Mouse (Mus musculus) hindbrain, embryonic 15.5 days (tissue): ENCODE measurements at regions not wholly inside any gene's neighbourhood (a gene's known extent, or its start where the extent isn't known, plus 50 kb on each side); places are given as distances from the start of the nearest gene placed in this dataset.
A peak's percentile ranks its signal among the peaks of the same experiment; 100 is the strongest.

Experiments
- ATAC-seq: fragments of 200-750 bp; cut with Nextera tagmentation; 2 replicates; pipeline ENCODE4 v1.8.0; 2017; ENCODE audit warnings: low read depth, moderate number of reproducible peaks, moderate TSS enrichment; ENCODE audit not compliant: low FRiP score
- H3K27ac ChIP-seq: fragments of 300-500 bp; sonication (generic); replicated peaks from 2 replicates; pipeline ENCODE4 v1.5.1; 2015; ENCODE audit warnings: mild to moderate bottlenecking, inconsistent platforms
- H3K27me3 ChIP-seq: fragments of 300-500 bp; sonication (generic); 2 replicates; pipeline ENCODE4 v1.6.1; 2015; ENCODE audit warnings: control low read depth, inconsistent platforms
- H3K36me3 ChIP-seq: fragments of 300-500 bp; sonication (generic); 2 replicates; pipeline ENCODE4 v1.6.1; 2015; ENCODE audit warnings: control low read depth, inconsistent platforms
- H3K4me1 ChIP-seq: fragments of 300-500 bp; sonication (generic); replicated peaks from 2 replicates; pipeline ENCODE4 v1.6.1; 2015; ENCODE audit warnings: control low read depth, inconsistent platforms
- H3K4me2 ChIP-seq: fragments of 300-500 bp; sonication (generic); 2 replicates; pipeline ENCODE4 v1.6.1; 2015; ENCODE audit warnings: moderate library complexity, mild to moderate bottlenecking, inconsistent platforms
- H3K4me3 ChIP-seq: fragments of 300-500 bp; sonication (generic); 2 replicates; pipeline ENCODE4 v1.5.1; 2015; ENCODE audit warnings: mild to moderate bottlenecking, inconsistent platforms
- H3K9ac ChIP-seq: fragments of 300-500 bp; sonication (generic); 2 replicates; pipeline ENCODE4 v1.6.1; 2015; ENCODE audit warnings: inconsistent platforms
- H3K9me3 ChIP-seq: fragments of 300-500 bp; sonication (generic); 2 replicates; pipeline ENCODE4 v1.6.1; 2016; ENCODE audit warnings: control low read depth, inconsistent platforms
- WGBS: fragments of 180-500 bp; shearing (Covaris S2); methylation state at CpG from one replicate; pipeline ENCODE4 v1.1.7; 2015; 5-methylcytosine and 5-hydroxymethylcytosine counted together

- WGBS: 84% methylated on average over 1 of the region's 1 CpGs
- H3K4me1 ChIP-seq: no peaks in the 10 kb centered on the region
- no peaks in the 10 kb centered on the region for H3K9me3 ChIP-seq
- ATAC-seq: no peak
- no peak overlapping the region for H3K9ac ChIP-seq
- H3K27ac ChIP-seq: no peak overlapping the region
- no peak overlapping the region for H3K4me3 ChIP-seq
- H3K36me3 ChIP-seq: no peaks in the 10 kb centered on the region
- no peaks in the 10 kb centered on the region for H3K27me3 ChIP-seq
- no peak overlapping the region for H3K4me2 ChIP-seq
These were observed 235.7 kb downstream of the Ankrd50 start for GRCm38 (mm10) chr3:38248941-38249340.

- H3K9me3 ChIP-seq: no peaks in the 10 kb centered on the region
- no peak overlapping the region for H3K27ac ChIP-seq
- 80% methylated on average over 2 of the region's 2 CpGs for WGBS
These were observed 238.2 kb downstream of the Ankrd50 start for GRCm38 (mm10) chr3:38246439-38246838.

GRCm38 (mm10) chr3:38243209-38243608 is 241.4 kb downstream of the Ankrd50 start:
- Histone ChIP-seq H3K4me2 (no peak overlapping the region), H3K4me1 (no peaks in the 10 kb centered on the region), H3K4me3 (no peak overlapping the region), H3K36me3 (no peaks in the 10 kb centered on the region), H3K9me3 (no peaks in the 10 kb centered on the region), H3K27me3 (no peaks in the 10 kb centered on the region), H3K27ac (no peak overlapping the region), H3K9ac (no peak overlapping the region)
- ATAC-seq: no peak
- WGBS: 88% methylated on average over 3 of the region's 3 CpGs

More at GRCm38 (mm10) chr3:38246439-38246838, 238.2 kb downstream of the Ankrd50 start:
- Histone ChIP-seq H3K4me3 (no peak overlapping the region), H3K9ac (no peak overlapping the region), H3K27me3 (no peaks in the 10 kb centered on the region), H3K4me2 (no peak overlapping the region), H3K4me1 (no peaks in the 10 kb centered on the region), H3K36me3 (no peaks in the 10 kb centered on the region)
- ATAC-seq: no peak

GRCm38 (mm10) chr3:38237616-38238015 is 247.0 kb downstream of the Ankrd50 start:
- no peak overlapping the region for H3K4me3 ChIP-seq
- no peak overlapping the region for H3K9ac ChIP-seq
- no peak overlapping the region for H3K4me2 ChIP-seq
- H3K27me3 ChIP-seq: no peaks in the 10 kb centered on the region
- no peak for ATAC-seq
- H3K9me3 ChIP-seq: no peaks in the 10 kb centered on the region
- H3K27ac ChIP-seq: no peak overlapping the region
- 80% methylated on average over 2 of the region's 2 CpGs for WGBS
- peaks cover 12% of the 10 kb centered on the region; the same call in 1 of the 2 replicates for H3K4me1 ChIP-seq
- H3K36me3 ChIP-seq: no peaks in the 10 kb centered on the region

- H3K9me3 ChIP-seq: no peaks in the 10 kb centered on the region
- no peak for ATAC-seq
- WGBS: 83% methylated on average over 9 of the region's 9 CpGs
- no peaks in the 10 kb centered on the region for H3K36me3 ChIP-seq
- H3K27me3 ChIP-seq: no peaks in the 10 kb centered on the region
- no peak overlapping the region for H3K9ac ChIP-seq
- no peak overlapping the region for H3K4me3 ChIP-seq
- H3K4me1 ChIP-seq: peaks cover 20% of the 10 kb centered on the region
- H3K4me2 ChIP-seq: no peak overlapping the region
- H3K27ac ChIP-seq: no peak overlapping the region
These were observed 248.9 kb downstream of the Ankrd50 start for GRCm38 (mm10) chr3:38235736-38236083.

- Histone ChIP-seq H3K27ac (no peak overlapping the region), H3K27me3 (no peaks in the 10 kb centered on the region), H3K4me3 (no peak overlapping the region), H3K9me3 (no peaks in the 10 kb centered on the region), H3K36me3 (no peaks in the 10 kb centered on the region), H3K4me1 (peaks cover 21% of the 10 kb centered on the region), H3K9ac (no peak overlapping the region), H3K4me2 (no peak overlapping the region)
- ATAC-seq: no peak
- 60% methylated on average over 18 of the region's 18 CpGs for WGBS
These were observed 249.5 kb downstream of the Ankrd50 start for GRCm38 (mm10) chr3:38235033-38235735.

- Histone ChIP-seq H3K27me3 (no peaks in the 10 kb centered on the region), H3K4me2 (no peak overlapping the region), H3K27ac (no peak overlapping the region), H3K9ac (no peak overlapping the region), H3K36me3 (no peaks in the 10 kb centered on the region), H3K4me3 (no peak overlapping the region), H3K4me1 (peaks cover 25% of the 10 kb centered on the region), H3K9me3 (no peaks in the 10 kb centered on the region)
- WGBS: 81% methylated on average over 4 of the region's 4 CpGs
- no peak for ATAC-seq
These were observed 250.1 kb downstream of the Ankrd50 start for GRCm38 (mm10) chr3:38234534-38234933.

GRCm38 (mm10) chr3:38234006-38234405 is 250.6 kb downstream of the Ankrd50 start:
- H3K9ac ChIP-seq: no peak overlapping the region
- ATAC-seq: no peak
- H3K4me2 ChIP-seq: no peak overlapping the region
- no peaks in the 10 kb centered on the region for H3K36me3 ChIP-seq
- H3K27ac ChIP-seq: no peak overlapping the region
- H3K9me3 ChIP-seq: no peaks in the 10 kb centered on the region
- WGBS: 40% methylated on average over 2 of the region's 2 CpGs
- H3K4me1 ChIP-seq: peaks cover 25% of the 10 kb centered on the region
- no peak overlapping the region for H3K4me3 ChIP-seq
- H3K27me3 ChIP-seq: no peaks in the 10 kb centered on the region

GRCm38 (mm10) chr3:38233091-38233490 is 251.6 kb downstream of the Ankrd50 start:
- ATAC-seq: no peak
- Histone ChIP-seq H3K27ac (no peak overlapping the region), H3K9ac (no peak overlapping the region), H3K4me2 (no peak overlapping the region), H3K9me3 (no peaks in the 10 kb centered on the region), H3K27me3 (no peaks in the 10 kb centered on the region), H3K4me1 (peaks cover 25% of the 10 kb centered on the region), H3K36me3 (no peaks in the 10 kb centered on the region), H3K4me3 (no peak overlapping the region)
- WGBS: 86% methylated on average over 3 of the region's 3 CpGs

- Histone ChIP-seq H3K9ac (no peak overlapping the region), H3K27me3 (no peaks in the 10 kb centered on the region), H3K4me3 (no peak overlapping the region), H3K4me2 (peak overlapping the region; percentile 12; the same call in 1 of the 2 replicates), H3K27ac (no peak overlapping the region), H3K36me3 (no peaks in the 10 kb centered on the region), H3K9me3 (no peaks in the 10 kb centered on the region), H3K4me1 (peaks cover 25% of the 10 kb centered on the region)
- peak; percentile 83 for ATAC-seq
- 38% methylated on average over 14 of the region's 15 CpGs for WGBS
These were observed 252.2 kb downstream of the Ankrd50 start for GRCm38 (mm10) chr3:38232111-38233076.

GRCm38 (mm10) chr3:38231506-38231905 is 253.1 kb downstream of the Ankrd50 start:
- Histone ChIP-seq H3K4me1 (peaks cover 25% of the 10 kb centered on the region), H3K27ac (no peak overlapping the region), H3K9ac (no peak overlapping the region), H3K4me3 (no peak overlapping the region), H3K27me3 (no peaks in the 10 kb centered on the region), H3K36me3 (no peaks in the 10 kb centered on the region), H3K9me3 (no peaks in the 10 kb centered on the region), H3K4me2 (no peak overlapping the region)
- WGBS: 86% methylated on average over 3 of the region's 3 CpGs
- no peak for ATAC-seq

- Histone ChIP-seq H3K9ac (no peak overlapping the region), H3K4me3 (no peak overlapping the region), H3K4me1 (peaks cover 25% of the 10 kb centered on the region), H3K27ac (no peak overlapping the region), H3K36me3 (no peaks in the 10 kb centered on the region), H3K27me3 (no peaks in the 10 kb centered on the region), H3K4me2 (no peak overlapping the region), H3K9me3 (no peaks in the 10 kb centered on the region)
- no peak for ATAC-seq
- 65% methylated on average over 6 of the region's 6 CpGs for whole genome bisulfite sequencing
These were observed 253.8 kb downstream of the Ankrd50 start for GRCm38 (mm10) chr3:38230796-38231195.
